Mouse (Mus musculus) lung, adult 2 months (tissue): ENCODE data around the gene Ccl17.

Experiments used
- CTCF ChIP-seq: fragments of 200-500 bp; IDR thresholded peaks from 2 replicates; pipeline ENCODE4 v1.5.1; 2011; ENCODE audit warnings: mild to moderate bottlenecking, low read length, control low read depth; ENCODE audit not compliant: insufficient read depth
- POLR2A ChIP-seq: fragments of 200-500 bp; IDR thresholded peaks from 2 replicates; pipeline ENCODE4 v1.6.1; 2011; ENCODE audit warnings: low read depth, mild to moderate bottlenecking, control low read depth, low read length, borderline replicate concordance; ENCODE audit errors: extremely low read depth

GRCm38 (mm10) chr8:94771941-94772670, 38.1 kb upstream of the Ccl17 start, which contains the start of gene Cx3cl1:
- TF ChIP-seq CTCF, result no peak
- peak; percentile 94; the same call in 1 of the 2 replicates for TF ChIP-seq POLR2A
